Mouse (Mus musculus): ENCODE measurements around the gene Rabgef1. TPM values are rescaled to one million over a fixed set of nuclear protein-coding genes. Genes with fewer than 3 reads are reported as not detected.
A peak's percentile ranks its signal among the peaks of the same experiment; 100 is the strongest.

The Rabgef1 gene
- polyA plus RNA-seq, 1 experiment from 2014 or later, result 34.5 TPM

GRCm38 (mm10) chr5:130143101-130143500 lies 28.5 kb upstream of the Rabgef1 start:
- Histone ChIP-seq H3K9ac (ENCODE audit: low read length) (no peak overlapping the region), H3K27me3 (ENCODE audit: control insufficient read depth, insufficient read depth, low read length) (no peaks in the 10 kb centered on the region), H3K4me2 (ENCODE audit: low read depth, low read length) (no peak overlapping the region), H3K9me3 (replicated peaks; ENCODE audit: control insufficient read depth, low read length) (no peaks in the 10 kb centered on the region), H3K4me1 (ENCODE audit: control insufficient read depth, insufficient read depth, low read length) (peaks cover 14% of the 10 kb centered on the region), H3K27ac (ENCODE audit: low read length) (no peak overlapping the region), H3K36me3 (ENCODE audit: control insufficient read depth, insufficient read depth, low read length) (no peaks in the 10 kb centered on the region), H3K4me3 (replicated peaks; ENCODE audit: low read length) (no peak overlapping the region)
- ATAC-seq (ENCODE audit: insufficient read depth, low FRiP score), result no peak
- 89% methylated on average over 7 of the region's 7 CpGs for WGBS

GRCm38 (mm10) chr5:130143977-130144333 lies 27.6 kb upstream of the Rabgef1 start:
- peak overlapping the region; percentile 91 for H3K4me2 ChIP-seq (ENCODE audit: low read depth, low read length)
- no peaks in the 10 kb centered on the region for H3K27me3 ChIP-seq (ENCODE audit: control insufficient read depth, insufficient read depth, low read length)
- WGBS, result 3% methylated on average over 20 of the region's 20 CpGs
- peak; percentile 9 for ATAC-seq (ENCODE audit: insufficient read depth, low FRiP score)
- no peaks in the 10 kb centered on the region for H3K9me3 ChIP-seq (replicated peaks; ENCODE audit: control insufficient read depth, low read length)
- H3K27ac ChIP-seq (ENCODE audit: low read length), result peak overlapping the region; percentile 79
- peak overlapping the region; percentile 65 for H3K4me3 ChIP-seq (replicated peaks; ENCODE audit: low read length)
- peaks cover 14% of the 10 kb centered on the region for H3K4me1 ChIP-seq (ENCODE audit: control insufficient read depth, insufficient read depth, low read length)
- peak overlapping the region; percentile 84 for H3K9ac ChIP-seq (ENCODE audit: low read length)
- no peaks in the 10 kb centered on the region for H3K36me3 ChIP-seq (ENCODE audit: control insufficient read depth, insufficient read depth, low read length)

DNA sequence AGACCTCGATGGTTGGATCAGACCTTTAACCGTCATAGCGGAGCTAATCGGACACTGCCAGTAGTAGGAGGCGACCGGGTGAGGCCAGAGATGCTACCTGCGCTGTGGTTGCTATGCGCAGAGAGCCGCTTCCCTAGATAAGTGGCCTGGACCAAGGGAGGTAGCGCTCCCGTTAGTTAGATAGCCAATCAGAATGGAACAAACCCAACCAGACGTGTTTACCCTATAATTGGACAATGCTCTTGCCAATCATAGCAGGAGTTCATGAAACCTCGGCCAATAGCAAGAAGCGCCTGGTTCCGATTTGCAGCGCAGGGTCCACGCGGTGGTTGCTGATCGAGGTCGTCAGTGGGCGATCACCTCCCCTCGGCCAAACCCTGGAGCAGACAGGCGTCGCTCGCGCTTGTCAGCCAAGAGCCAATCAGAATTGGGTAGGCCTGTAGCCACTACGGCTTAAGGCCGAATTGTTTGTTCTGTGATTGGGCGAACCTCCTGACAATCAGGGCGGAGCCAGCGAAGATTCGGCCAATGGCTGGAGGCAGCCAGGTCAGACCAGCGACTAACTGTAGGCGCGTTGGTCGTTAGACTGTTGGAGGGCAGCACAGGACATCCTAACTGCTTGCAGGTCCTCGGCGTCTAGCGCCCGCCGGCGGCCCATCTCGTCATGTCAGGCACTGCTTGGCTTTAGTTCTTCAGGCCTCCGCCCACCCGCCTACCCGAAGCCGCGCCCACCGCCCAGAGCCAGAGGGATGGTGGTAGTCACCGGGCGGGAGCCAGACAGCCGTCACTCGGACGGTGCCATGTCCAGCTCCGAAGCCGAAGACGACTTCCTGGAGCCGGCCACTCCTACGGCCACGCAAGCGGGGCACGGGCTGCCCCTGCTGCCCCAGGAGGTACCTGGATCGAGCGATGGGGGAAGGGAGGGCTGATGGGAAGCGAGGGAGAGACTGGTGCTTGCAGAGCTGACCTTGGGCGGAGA lies 27.0 kb upstream of the Rabgef1 start, which contains the start of gene Kctd7:
Gene Kctd7 (plus strand): TSS at position 528 of the 979 bp plus-strand sequence.
- H3K4me2 ChIP-seq (ENCODE audit: low read depth, low read length), result peak within 1 kb of the TSS; percentile 91

GRCm38 (mm10) chr5:130145961-130146360 lies 25.6 kb upstream of the Rabgef1 start:
- no peak for ATAC-seq (ENCODE audit: insufficient read depth, low FRiP score)
- no peaks in the 10 kb centered on the region for H3K27me3 ChIP-seq (ENCODE audit: control insufficient read depth, insufficient read depth, low read length)
- H3K4me2 ChIP-seq (ENCODE audit: low read depth, low read length), result peak overlapping the region; percentile 91
- WGBS, result 75% methylated on average over 8 of the region's 8 CpGs
- no peak overlapping the region for H3K27ac ChIP-seq (ENCODE audit: low read length)
- H3K9me3 ChIP-seq (replicated peaks; ENCODE audit: control insufficient read depth, low read length), result no peaks in the 10 kb centered on the region
- H3K4me3 ChIP-seq (replicated peaks; ENCODE audit: low read length), result no peak overlapping the region
- H3K9ac ChIP-seq (ENCODE audit: low read length), result no peak overlapping the region
- H3K4me1 ChIP-seq (ENCODE audit: control insufficient read depth, insufficient read depth, low read length), result peaks cover 14% of the 10 kb centered on the region
- H3K36me3 ChIP-seq (ENCODE audit: control insufficient read depth, insufficient read depth, low read length), result no peaks in the 10 kb centered on the region

More for the DNA sequence above, 27.0 kb upstream of the Rabgef1 start, which contains the start of gene Kctd7:
- H3K4me3 ChIP-seq (replicated peaks; ENCODE audit: low read length), result peak within 1 kb of the TSS; percentile 65
- peaks cover 14% of the 10 kb centered on the region for H3K4me1 ChIP-seq (ENCODE audit: control insufficient read depth, insufficient read depth, low read length)
- peak; percentile 96 for ATAC-seq (ENCODE audit: insufficient read depth, low FRiP score)
- no peaks in the 10 kb centered on the region for H3K36me3 ChIP-seq (ENCODE audit: control insufficient read depth, insufficient read depth, low read length)
- H3K27me3 ChIP-seq (ENCODE audit: control insufficient read depth, insufficient read depth, low read length), result no peaks in the 10 kb centered on the region
- H3K27ac ChIP-seq (ENCODE audit: low read length), result peak within 1 kb of the TSS; percentile 79
- WGBS, result under 1% methylated on average over 66 of the region's 66 CpGs
- no peaks in the 10 kb centered on the region for H3K9me3 ChIP-seq (replicated peaks; ENCODE audit: control insufficient read depth, low read length)
- peak within 1 kb of the TSS; percentile 84 for H3K9ac ChIP-seq (ENCODE audit: low read length)

- H3K4me1 ChIP-seq (ENCODE audit: control insufficient read depth, insufficient read depth, low read length), result peaks cover 5% of the 10 kb centered on the region
- no peaks in the 10 kb centered on the region for H3K27me3 ChIP-seq (ENCODE audit: control insufficient read depth, insufficient read depth, low read length)
- H3K9ac ChIP-seq (ENCODE audit: low read length), result no peak overlapping the region
- H3K4me3 ChIP-seq (replicated peaks; ENCODE audit: low read length), result no peak overlapping the region
- H3K4me2 ChIP-seq (ENCODE audit: low read depth, low read length), result no peak overlapping the region
- no peaks in the 10 kb centered on the region for H3K9me3 ChIP-seq (replicated peaks; ENCODE audit: control insufficient read depth, low read length)
- H3K27ac ChIP-seq (ENCODE audit: low read length), result no peak overlapping the region
- H3K36me3 ChIP-seq (ENCODE audit: control insufficient read depth, insufficient read depth, low read length), result peaks cover 9% of the 10 kb centered on the region; the same call in 1 of the 2 replicates
- WGBS, result 66% methylated on average over 7 of the region's 7 CpGs
- ATAC-seq (ENCODE audit: insufficient read depth, low FRiP score), result no peak
Observed at GRCm38 (mm10) chr5:130149726-130150310, 21.8 kb upstream of the Rabgef1 start.

DNA sequence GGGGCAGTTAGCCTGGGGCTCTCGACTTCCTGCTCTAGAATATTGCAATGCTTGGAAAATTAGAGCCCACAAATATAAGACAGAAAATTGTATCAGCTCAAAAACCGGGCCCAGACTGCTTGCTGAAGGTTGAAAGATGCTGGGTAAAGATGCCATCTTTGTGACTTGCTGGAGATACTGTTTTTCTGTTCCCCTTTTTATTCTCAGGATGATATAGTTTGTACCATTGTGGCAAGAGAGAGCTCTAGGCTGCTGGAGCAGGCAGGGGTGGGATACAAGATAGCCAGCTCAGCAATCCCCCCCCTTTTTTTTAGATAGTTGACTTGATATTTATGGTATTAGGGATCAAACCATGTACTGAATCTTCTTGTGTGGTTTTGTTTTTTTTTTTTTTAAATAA lies 17.3 kb upstream of the Rabgef1 start:
- no peaks in the 10 kb centered on the region for H3K27me3 ChIP-seq (ENCODE audit: control insufficient read depth, insufficient read depth, low read length)
- H3K27ac ChIP-seq (ENCODE audit: low read length), result no peak overlapping the region
- WGBS, result 83% methylated on average over 2 of the region's 2 CpGs
- no peaks in the 10 kb centered on the region for H3K9me3 ChIP-seq (replicated peaks; ENCODE audit: control insufficient read depth, low read length)
- no peak overlapping the region for H3K9ac ChIP-seq (ENCODE audit: low read length)
- no peaks in the 10 kb centered on the region for H3K4me1 ChIP-seq (ENCODE audit: control insufficient read depth, insufficient read depth, low read length)
- ATAC-seq (ENCODE audit: insufficient read depth, low FRiP score), result no peak
- H3K4me2 ChIP-seq (ENCODE audit: low read depth, low read length), result no peak overlapping the region
- H3K4me3 ChIP-seq (replicated peaks; ENCODE audit: low read length), result no peak overlapping the region
- peaks cover 9% of the 10 kb centered on the region; the same call in 1 of the 2 replicates for H3K36me3 ChIP-seq (ENCODE audit: control insufficient read depth, insufficient read depth, low read length)

DNA sequence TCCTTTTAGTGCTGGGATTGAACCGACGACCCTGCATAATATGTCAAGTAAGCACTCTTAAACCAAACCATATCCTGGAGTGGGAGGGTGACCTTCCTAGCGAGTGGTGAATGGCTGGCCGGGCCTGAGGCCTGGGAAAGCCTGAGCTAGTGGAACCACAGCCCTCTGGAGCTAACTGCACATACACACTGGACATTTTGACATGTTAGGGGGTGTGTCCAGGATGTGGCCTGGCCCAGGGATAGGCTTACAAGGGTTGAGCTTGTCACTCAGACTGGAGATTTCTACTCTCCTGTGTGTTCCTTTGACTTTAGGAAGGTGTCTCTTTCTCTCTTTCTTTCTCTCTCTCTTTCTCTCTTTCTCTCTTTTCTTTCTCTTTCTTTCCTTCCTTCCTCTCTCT lies 13.1 kb upstream of the Rabgef1 start:
- Histone ChIP-seq H3K36me3 (ENCODE audit: control insufficient read depth, insufficient read depth, low read length) (no peaks in the 10 kb centered on the region), H3K4me2 (ENCODE audit: low read depth, low read length) (no peak overlapping the region), H3K4me3 (replicated peaks; ENCODE audit: low read length) (no peak overlapping the region), H3K4me1 (ENCODE audit: control insufficient read depth, insufficient read depth, low read length) (no peaks in the 10 kb centered on the region), H3K27me3 (ENCODE audit: control insufficient read depth, insufficient read depth, low read length) (no peaks in the 10 kb centered on the region), H3K9ac (ENCODE audit: low read length) (no peak overlapping the region), H3K27ac (ENCODE audit: low read length) (no peak overlapping the region), H3K9me3 (replicated peaks; ENCODE audit: control insufficient read depth, low read length) (no peaks in the 10 kb centered on the region)
- 77% methylated on average over 4 of the region's 4 CpGs for WGBS
- ATAC-seq (ENCODE audit: insufficient read depth, low FRiP score), result no peak

GRCm38 (mm10) chr5:130159761-130160201 lies 11.8 kb upstream of the Rabgef1 start:
- Histone ChIP-seq H3K4me2 (ENCODE audit: low read depth, low read length) (no peak overlapping the region), H3K9ac (ENCODE audit: low read length) (no peak overlapping the region), H3K27me3 (ENCODE audit: control insufficient read depth, insufficient read depth, low read length) (no peaks in the 10 kb centered on the region), H3K27ac (ENCODE audit: low read length) (no peak overlapping the region), H3K4me3 (replicated peaks; ENCODE audit: low read length) (no peak overlapping the region), H3K4me1 (ENCODE audit: control insufficient read depth, insufficient read depth, low read length) (no peaks in the 10 kb centered on the region), H3K36me3 (ENCODE audit: control insufficient read depth, insufficient read depth, low read length) (no peaks in the 10 kb centered on the region), H3K9me3 (replicated peaks; ENCODE audit: control insufficient read depth, low read length) (no peaks in the 10 kb centered on the region)
- ATAC-seq (ENCODE audit: insufficient read depth, low FRiP score), result no peak
- WGBS, result 63% methylated on average over 7 of the region's 7 CpGs

- peak; percentile 80 for ATAC-seq (ENCODE audit: insufficient read depth, low FRiP score)
- no peaks in the 10 kb centered on the region for H3K9me3 ChIP-seq (replicated peaks; ENCODE audit: control insufficient read depth, low read length)
- H3K27ac ChIP-seq (ENCODE audit: low read length), result no peak overlapping the region
- no peak overlapping the region for H3K9ac ChIP-seq (ENCODE audit: low read length)
- no peak overlapping the region for H3K4me3 ChIP-seq (replicated peaks; ENCODE audit: low read length)
- H3K36me3 ChIP-seq (ENCODE audit: control insufficient read depth, insufficient read depth, low read length), result no peaks in the 10 kb centered on the region
- no peaks in the 10 kb centered on the region for H3K27me3 ChIP-seq (ENCODE audit: control insufficient read depth, insufficient read depth, low read length)
- no peak overlapping the region for H3K4me2 ChIP-seq (ENCODE audit: low read depth, low read length)
- WGBS, result 2% methylated on average over 7 of the region's 7 CpGs
- no peaks in the 10 kb centered on the region for H3K4me1 ChIP-seq (ENCODE audit: control insufficient read depth, insufficient read depth, low read length)
Observed at GRCm38 (mm10) chr5:130163670-130164069, 7.9 kb upstream of the Rabgef1 start.

Data from stomach, embryonic 16.5 days (tissue).